Mouse (Mus musculus) hindbrain, postnatal 0 days (tissue): ENCODE measurements around the gene Med19. TPM values are rescaled to one million over a fixed set of nuclear protein-coding genes. Genes with fewer than 3 reads are reported as not detected.
"Not testable (repeated sequence)": the region's sequence is repeated elsewhere in the genome, so short reads cannot be mapped to it uniquely, and the experiment has no call there.

Experiments used
- ATAC-seq: fragments of 200-750 bp; cut with Nextera tagmentation; 2 replicates; pipeline ENCODE4 v1.8.0; 2017; ENCODE audit warnings: mild to moderate bottlenecking, moderate TSS enrichment, moderate library complexity
- DNase-seq: peaks from one replicate; pipeline ENCODE4 v3.0.0-alpha.2; 2015; ENCODE audit warnings: low spot score
- H3K27ac ChIP-seq: fragments of 300-500 bp; sonication (generic); 2 replicates; pipeline ENCODE4 v1.5.1; 2014; ENCODE audit warnings: mild to moderate bottlenecking
- H3K27me3 ChIP-seq: fragments of 300-500 bp; sonication (generic); 2 replicates; pipeline ENCODE4 v1.6.1; 2014; ENCODE audit warnings: low read length, mixed read lengths; ENCODE audit not compliant: insufficient read depth
- H3K36me3 ChIP-seq: fragments of 300-500 bp; sonication (generic); 2 replicates; pipeline ENCODE4 v1.6.1; 2014; ENCODE audit warnings: low read length, mixed read lengths; ENCODE audit not compliant: insufficient read depth
- H3K4me1 ChIP-seq: fragments of 300-500 bp; sonication (generic); 2 replicates; pipeline ENCODE4 v1.6.1; 2014; ENCODE audit warnings: antibody characterized with exemption, low read length, mixed read lengths; ENCODE audit not compliant: insufficient read depth
- H3K4me2 ChIP-seq: fragments of 300-500 bp; sonication (generic); 2 replicates; pipeline ENCODE4 v1.6.1; 2014; ENCODE audit warnings: low read depth, mild to moderate bottlenecking, low read length, moderate library complexity, mixed read lengths
- H3K4me3 ChIP-seq: fragments of 300-500 bp; sonication (generic); 2 replicates; pipeline ENCODE4 v1.5.1; 2014; ENCODE audit warnings: low read length
- H3K9ac ChIP-seq: fragments of 300-500 bp; sonication (generic); replicated peaks from 2 replicates; pipeline ENCODE4 v1.6.1; 2014; ENCODE audit warnings: mild to moderate bottlenecking, low read length, moderate library complexity, mixed read lengths
- H3K9me3 ChIP-seq: fragments of 300-500 bp; sonication (generic); 2 replicates; pipeline ENCODE4 v1.6.1; 2016; ENCODE audit warnings: low read length, mixed read lengths
- CTCF ChIP-seq: IDR thresholded peaks from 2 replicates; pipeline ENCODE4 v1.5.1; 2016; ENCODE audit warnings: antibody characterized with exemption, control low read depth, low read depth
- WGBS: fragments of 180-500 bp; shearing (Covaris S2); extraction: QIAGEN DNeasy Blood & Tissue Kit; methylation state at CpG from one replicate; pipeline ENCODE4 v1.1.7; 2014; 5-methylcytosine and 5-hydroxymethylcytosine counted together
- polyA plus RNA-seq: library from polyadenylated mRNA; unstranded; fragments of >200 nt; fragmentation: Nextera tagmentation; extraction: Ambion mirVana; gene quantifications from 2 replicates; pipeline ENCODE4 v1.2.1, GENCODE M21; 2015
- total RNA-seq: library from RNA; depleted of rRNA; stranded (reverse); fragments of >200 nt; gene quantifications from 2 replicates; pipeline ENCODE4 v1.2.3, GENCODE M21; 2014

Med19 gene
- total and polyA plus RNA-seq, 2 experiments from 2014 or later = 31.6 to 47.4 TPM

- H3K36me3 ChIP-seq = peaks cover 10% of the 10 kb centered on the region; the same call in 1 of the 2 replicates
- DNase-seq (no peak), ATAC-seq (no peak)
- no peaks in the 10 kb centered on the region for H3K27me3 ChIP-seq
- H3K4me2 ChIP-seq = peak overlapping the region; percentile 85; the same call in 1 of the 2 replicates
- no peak overlapping the region for H3K4me3 ChIP-seq
- H3K9me3 ChIP-seq = no peaks in the 10 kb centered on the region
- WGBS = 93% methylated on average over 10 of the region's 10 CpGs
- H3K4me1 ChIP-seq = peaks cover 5% of the 10 kb centered on the region; the same call in 1 of the 2 replicates
- no peak overlapping the region for H3K9ac ChIP-seq
- H3K27ac ChIP-seq = no peak overlapping the region
- TF ChIP-seq CTCF = no peak
Measured at GRCm38 (mm10) chr2:84725770-84726169, 47.6 kb downstream of the Med19 start.

GRCm38 (mm10) chr2:84726716-84727115 lies 48.5 kb downstream of the Med19 start:
- Histone ChIP-seq H3K9ac (peak overlapping the region; percentile 59), H3K27me3 (no peaks in the 10 kb centered on the region), H3K4me1 (peaks cover 5% of the 10 kb centered on the region; the same call in 1 of the 2 replicates), H3K36me3 (peaks cover 5% of the 10 kb centered on the region; the same call in 1 of the 2 replicates), H3K4me3 (peak overlapping the region; percentile 46), H3K9me3 (no peaks in the 10 kb centered on the region), H3K4me2 (peak overlapping the region; percentile 85), H3K27ac (no peak overlapping the region)
- no peak for TF ChIP-seq CTCF
- no peak; the same call in 1 of the 2 replicates for ATAC-seq
- whole genome bisulfite sequencing = 6% methylated on average over 9 of the region's 9 CpGs
- DNase-seq = no peak

- H3K9me3 ChIP-seq = no peaks in the 10 kb centered on the region
- H3K27me3 ChIP-seq = no peaks in the 10 kb centered on the region
- TF ChIP-seq CTCF = peak; percentile 29; the same call in 1 of the 2 replicates
- peak within 1 kb of the TSS; percentile 85 for H3K4me2 ChIP-seq
- peak; percentile 99 for DNase-seq
- ATAC-seq = peak; percentile 98
- H3K4me1 ChIP-seq = peaks cover 5% of the 10 kb centered on the region; the same call in 1 of the 2 replicates
- peak within 1 kb of the TSS; percentile 59 for H3K9ac ChIP-seq
- peak within 1 kb of the TSS; percentile 46 for H3K4me3 ChIP-seq
- peak within 1 kb of the TSS; percentile 80 for H3K27ac ChIP-seq
- H3K36me3 ChIP-seq = peaks cover 5% of the 10 kb centered on the region; the same call in 1 of the 2 replicates
- under 1% methylated on average over 39 of the region's 39 CpGs for WGBS
Measured at GRCm38 (mm10) chr2:84727172-84727858, 49.1 kb downstream of the Med19 start, which contains the start of gene Clp1. TSS of gene Clp1 (minus strand) at chr2:84727350.

- not testable (repeated sequence) for DNase-seq, H3K4me2 ChIP-seq
Measured at GRCm38 (mm10) chr2:84728191-84728590, 50.0 kb downstream of the Med19 start.

DNA sequence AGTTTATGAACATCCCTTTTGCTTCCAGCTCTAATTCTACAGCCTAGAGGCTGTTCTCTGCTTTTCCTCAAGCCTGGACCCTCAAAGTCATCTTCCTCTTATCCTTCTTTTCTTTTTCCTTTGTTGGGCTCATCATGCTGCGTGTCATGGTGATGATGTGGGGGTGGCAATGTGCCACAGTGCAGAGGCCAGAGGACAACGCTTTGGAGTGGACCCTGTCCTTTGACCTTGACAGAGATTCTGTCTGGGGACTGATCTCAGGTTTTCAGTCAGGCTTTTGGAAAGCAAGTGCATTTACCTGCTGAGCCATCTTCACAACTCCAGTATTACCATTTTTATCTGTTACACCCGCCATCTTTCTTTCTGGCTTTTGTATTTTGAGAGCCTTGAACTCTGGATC lies 53.0 kb downstream of the Med19 start:
- Histone ChIP-seq H3K9me3 (no peaks in the 10 kb centered on the region), H3K27ac (no peak overlapping the region), H3K36me3 (no peaks in the 10 kb centered on the region), H3K9ac (no peak overlapping the region), H3K4me1 (peaks cover 16% of the 10 kb centered on the region), H3K4me2 (no peak overlapping the region), H3K4me3 (no peak overlapping the region), H3K27me3 (no peaks in the 10 kb centered on the region)
- TF ChIP-seq CTCF = no peak
- WGBS = 89% methylated on average over 3 of the region's 3 CpGs
- ATAC-seq = no peak
- DNase-seq = no peak

More at GRCm38 (mm10) chr2:84728191-84728590, 50.0 kb downstream of the Med19 start:
- not testable (repeated sequence) for H3K27me3 ChIP-seq, H3K9me3 ChIP-seq, H3K27ac ChIP-seq, H3K4me3 ChIP-seq, ATAC-seq, H3K9ac ChIP-seq, H3K36me3 ChIP-seq, H3K4me1 ChIP-seq
- WGBS = 81% methylated on average over 5 of the region's 5 CpGs

GRCm38 (mm10) chr2:84732394-84732793 lies 54.2 kb downstream of the Med19 start:
- no peak for DNase-seq
- no peaks in the 10 kb centered on the region for H3K9me3 ChIP-seq
- H3K4me2 ChIP-seq = no peak overlapping the region
- H3K4me3 ChIP-seq = no peak overlapping the region
- H3K4me1 ChIP-seq = peaks cover 28% of the 10 kb centered on the region
- ATAC-seq = no peak
- H3K27ac ChIP-seq = no peak overlapping the region
- no peak overlapping the region for H3K9ac ChIP-seq
- no peak for TF ChIP-seq CTCF
- no peaks in the 10 kb centered on the region for H3K27me3 ChIP-seq
- H3K36me3 ChIP-seq = no peaks in the 10 kb centered on the region
- WGBS = 80% methylated on average over 1 of the region's 1 CpGs
